Mouse (Mus musculus): ENCODE measurements around the gene Cops2.

Gene Cops2

DNA sequence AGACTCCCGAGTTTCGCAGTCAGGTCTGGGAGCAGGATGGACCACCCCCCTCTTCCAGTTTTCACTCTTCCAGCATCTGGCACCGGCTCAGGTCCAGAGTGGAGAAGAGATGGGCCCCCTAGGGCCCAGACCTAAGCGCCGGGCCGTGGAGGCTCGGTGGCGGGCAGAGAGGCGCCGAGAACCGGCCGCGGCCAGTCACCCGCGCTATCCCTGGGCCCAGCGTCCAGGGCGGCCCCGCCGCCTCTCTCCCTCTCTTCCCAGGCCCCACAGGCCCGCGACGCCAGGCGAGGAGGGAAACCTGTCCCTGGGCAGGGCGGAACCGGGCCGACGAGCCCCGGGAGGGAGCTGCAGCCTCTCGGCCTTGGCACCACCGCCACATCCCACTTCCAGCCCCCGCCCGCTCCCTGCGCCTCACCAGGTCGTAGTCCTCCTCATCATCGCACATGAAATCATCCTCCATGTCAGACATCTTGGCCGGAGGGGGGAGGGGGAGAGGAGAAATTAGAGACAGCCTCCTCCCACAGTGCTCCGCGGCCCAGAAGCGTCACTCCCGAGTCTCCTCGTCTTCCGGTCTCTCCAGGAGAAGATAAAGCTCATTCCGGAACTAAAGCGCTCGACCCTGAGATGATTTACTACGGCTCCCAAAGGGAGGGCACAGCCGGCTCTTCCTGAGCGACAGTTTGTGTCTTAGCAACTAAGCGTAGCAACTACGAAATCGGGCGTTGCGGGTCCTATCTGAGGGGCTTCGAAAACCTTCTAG is at the start of gene Cops2, which contains the start of gene Galk2:
Gene Cops2 (minus strand): TSS at position 619 of the 760 bp plus-strand sequence.
Gene Galk2 (plus strand): TSS at position 589 of the 760 bp plus-strand sequence.
- DNase-seq, result peak; percentile 91 to 94

DNA sequence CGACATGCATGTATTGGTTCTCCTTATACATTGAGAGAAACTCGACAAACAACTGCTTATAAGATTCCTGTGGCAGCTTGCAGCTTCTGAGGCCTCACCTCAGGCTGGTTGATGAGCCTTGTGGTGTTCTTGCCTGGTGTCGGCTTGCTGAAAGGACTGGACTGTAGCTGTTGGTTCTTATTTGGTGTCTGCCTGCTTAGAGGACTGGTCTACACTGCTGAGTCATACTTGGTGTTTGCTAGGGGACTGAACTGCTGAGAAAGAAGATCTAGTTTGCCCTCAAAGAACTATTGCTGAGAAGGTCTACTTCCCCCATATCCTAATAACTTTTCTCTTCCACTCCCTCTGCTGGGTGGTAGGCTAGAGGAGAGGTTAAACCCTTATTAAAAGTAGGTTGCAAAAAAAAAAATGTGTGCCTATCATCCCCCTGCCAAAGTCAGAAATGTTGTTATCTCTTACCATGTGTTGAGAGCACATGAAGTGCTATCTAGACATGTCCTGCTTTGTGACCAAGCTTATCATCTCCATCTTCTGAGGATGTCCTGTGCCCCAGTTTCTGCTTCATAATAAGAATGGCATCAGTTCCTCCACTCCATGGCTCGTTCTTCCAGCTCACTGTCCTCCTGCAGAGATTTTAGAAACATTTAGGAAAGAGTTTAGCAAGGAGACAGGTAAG is 48.8 kb upstream of the Cops2 start:
- DNase-seq, result no peak

DNA sequence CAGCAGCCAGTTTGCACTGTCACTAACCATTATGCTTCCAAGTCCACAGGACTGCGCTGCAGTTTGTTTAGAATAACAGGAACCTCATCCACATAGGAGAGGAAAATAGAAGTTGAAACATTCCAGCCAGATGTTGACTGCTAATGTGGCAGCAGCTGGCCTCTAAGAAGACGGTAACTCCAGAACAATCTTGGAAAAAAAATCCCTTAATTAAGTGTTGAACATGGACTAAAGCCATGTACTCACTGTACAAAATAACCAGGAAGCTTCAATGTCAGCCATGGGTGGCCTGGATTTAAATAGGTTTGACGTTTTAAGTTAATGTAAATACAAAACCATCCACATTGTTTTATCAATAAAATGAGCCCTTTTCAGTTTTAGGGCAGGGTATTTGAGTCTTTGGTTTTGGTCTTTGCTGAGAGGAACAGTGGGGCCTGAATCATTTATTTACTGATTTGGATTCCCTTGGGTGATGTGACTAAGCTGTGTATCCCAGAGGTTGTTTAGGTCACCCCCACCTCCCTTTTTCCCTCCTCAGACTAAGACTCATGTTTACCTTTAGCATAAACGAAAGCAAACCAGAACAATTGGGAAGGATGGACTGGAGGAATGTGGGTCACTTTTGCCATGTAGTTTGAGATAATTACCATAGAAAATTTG is 47.6 kb upstream of the Cops2 start:
- no peak for DNase-seq

DNA sequence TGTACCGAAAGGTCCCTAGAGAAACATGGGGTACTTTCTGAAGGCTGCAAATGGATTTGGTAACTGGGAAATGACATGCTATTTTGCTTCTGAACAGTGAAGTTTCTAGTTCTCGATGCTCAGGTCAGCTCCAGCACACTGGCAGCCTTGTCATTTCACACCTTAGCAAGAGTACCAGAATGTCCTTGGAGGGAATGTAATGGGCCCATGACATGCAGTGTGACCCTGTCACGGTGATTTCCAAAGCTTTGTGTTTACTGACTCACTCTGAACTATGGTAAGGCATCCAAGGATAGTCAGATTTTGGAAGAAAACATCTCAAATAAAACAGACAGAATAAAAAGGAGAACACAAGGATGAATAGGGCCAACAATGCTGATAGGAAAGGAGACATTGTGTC is 42.5 kb upstream of the Cops2 start:
- no peak for DNase-seq

DNA sequence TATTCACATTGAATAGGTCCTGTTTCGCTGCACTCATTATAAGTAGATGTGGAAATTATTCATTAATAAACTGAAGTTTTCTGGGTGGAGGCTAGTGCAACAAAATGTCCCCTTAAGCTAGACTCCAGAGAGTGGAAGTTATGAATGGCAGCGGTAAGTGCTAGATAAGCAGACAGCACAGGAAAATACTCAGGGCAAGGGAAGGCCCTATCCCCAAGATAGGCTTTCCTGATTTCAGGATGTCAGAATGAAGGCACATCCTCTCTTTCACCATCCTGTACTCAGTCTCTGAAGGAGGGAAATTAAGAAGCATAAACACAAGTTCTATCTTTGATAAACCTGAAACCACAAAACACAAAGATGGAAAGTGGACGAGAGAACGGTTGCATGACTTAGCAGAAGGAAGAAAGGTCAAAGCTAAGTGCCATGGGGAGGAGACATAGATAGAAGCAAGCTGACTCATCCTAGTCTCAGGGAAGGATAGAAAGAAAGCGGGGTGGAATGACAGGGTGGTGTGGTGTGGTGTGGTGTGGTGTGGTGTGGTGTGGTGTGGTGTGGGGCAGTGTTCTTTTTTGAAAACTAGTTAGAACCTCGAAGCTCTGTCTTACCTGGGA is 42.0 kb upstream of the Cops2 start:
- no peak for DNase-seq

DNA sequence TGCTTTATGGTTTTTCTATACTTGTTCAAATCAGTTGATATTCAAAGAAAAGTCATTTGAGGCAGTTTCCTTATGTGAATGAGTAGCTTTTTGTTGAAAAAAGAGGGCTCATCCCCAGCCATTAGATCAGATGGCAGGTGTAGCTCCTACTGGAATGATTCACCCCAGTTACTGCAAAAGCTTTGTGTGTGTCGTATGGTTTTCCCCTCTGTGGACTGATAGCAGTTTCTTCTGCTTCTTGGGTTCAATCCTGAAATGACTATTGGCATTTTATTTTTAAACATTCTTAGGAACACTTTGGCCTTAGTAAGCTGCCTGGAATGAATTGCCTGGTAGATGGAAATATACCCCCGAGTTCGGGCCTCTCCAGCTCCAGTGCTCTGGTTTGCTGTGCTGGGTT is 37.4 kb upstream of the Cops2 start:
- no peak for DNase-seq

DNA sequence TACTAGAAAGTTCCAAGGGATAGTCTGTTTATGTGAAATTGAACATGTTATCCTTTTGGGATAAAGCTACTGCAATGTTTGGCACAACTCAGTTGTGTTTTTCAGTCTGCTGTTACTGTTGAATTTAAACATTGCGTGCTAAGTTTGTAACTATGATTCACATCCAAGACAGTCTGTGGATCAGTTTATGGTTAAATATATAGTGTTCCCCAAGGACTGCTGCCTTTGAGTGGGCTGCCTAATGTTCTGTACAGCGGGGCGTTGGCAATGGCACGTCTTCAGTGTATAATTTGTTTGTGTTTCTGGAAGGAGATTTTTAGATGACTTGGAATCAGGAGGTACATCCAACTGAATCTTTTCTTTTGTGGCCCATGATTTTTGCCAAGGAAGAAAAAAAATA is 36.2 kb upstream of the Cops2 start:
- DNase-seq, result no peak

DNA sequence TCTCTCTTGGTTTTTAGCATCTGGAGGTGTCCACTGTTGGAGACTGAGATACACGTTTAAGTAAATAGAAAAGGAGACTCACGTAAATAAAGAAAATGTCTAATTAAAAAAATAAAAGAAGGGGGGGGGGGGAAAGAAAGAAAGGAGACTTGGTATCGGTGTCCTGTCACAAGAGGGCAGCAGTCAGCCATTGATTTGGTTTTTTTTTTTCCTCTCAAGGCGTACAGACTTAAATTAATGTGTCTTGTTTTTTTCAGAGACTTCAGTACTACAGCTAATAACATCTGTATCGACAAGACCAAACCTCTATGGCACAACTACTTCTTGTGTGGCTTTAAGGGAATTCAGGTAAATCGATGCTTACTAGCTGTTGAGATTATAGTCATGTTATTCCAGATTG is 34.2 kb upstream of the Cops2 start:
- peak; percentile 10 to 26 for DNase-seq

DNA sequence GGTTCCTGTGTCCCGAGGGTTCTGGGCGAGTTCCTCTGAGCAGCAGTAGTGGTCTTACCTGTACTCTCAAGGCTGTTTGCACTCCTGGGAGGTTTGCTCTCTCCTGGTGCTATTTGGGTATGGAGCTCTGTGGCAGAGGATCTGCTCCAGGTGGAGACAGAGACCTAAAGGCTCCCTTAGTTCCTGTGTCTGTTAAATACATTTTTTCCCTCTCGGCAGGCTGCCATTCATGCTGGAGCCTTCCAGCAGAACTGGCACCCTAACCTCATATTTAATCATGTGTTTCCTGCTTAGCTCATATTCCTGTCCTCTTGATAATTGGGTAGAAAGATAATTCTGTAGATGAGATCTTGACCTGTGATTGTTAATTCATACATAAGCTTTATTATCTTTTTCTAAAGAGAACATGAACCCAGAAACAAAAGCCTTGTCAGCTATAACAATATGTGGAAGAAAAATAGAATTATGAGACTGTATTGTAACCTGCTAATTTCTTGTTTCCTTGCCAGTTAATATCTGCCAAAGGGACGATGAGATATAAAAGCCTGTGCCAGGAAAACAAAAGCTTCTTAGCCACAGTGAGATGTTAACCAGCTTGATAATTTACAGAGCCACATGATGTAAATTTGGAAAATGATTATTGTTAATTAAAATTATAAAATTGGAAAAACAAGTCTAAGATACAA is 27.1 kb upstream of the Cops2 start:
- no peak for DNase-seq

DNA sequence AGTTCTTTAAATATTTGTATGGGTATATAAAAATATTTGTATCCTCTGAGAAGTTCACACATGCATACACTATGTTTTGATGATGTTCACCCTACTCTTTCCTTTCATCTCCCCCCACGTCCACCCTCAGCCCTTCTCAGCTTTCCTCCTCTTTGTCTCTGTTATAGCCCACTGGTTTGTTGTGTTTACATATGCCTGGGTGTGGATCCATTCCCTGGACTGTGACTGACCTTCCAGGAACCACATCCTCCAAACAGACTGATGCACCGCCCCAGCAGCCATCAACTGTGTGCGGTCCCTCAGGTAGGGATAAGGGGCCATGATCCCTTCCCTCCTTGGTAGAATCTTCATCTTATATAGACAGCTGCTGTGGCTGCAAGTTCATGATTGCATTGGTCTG is 11.2 kb upstream of the Cops2 start:
- DNase-seq, result no peak

DNA sequence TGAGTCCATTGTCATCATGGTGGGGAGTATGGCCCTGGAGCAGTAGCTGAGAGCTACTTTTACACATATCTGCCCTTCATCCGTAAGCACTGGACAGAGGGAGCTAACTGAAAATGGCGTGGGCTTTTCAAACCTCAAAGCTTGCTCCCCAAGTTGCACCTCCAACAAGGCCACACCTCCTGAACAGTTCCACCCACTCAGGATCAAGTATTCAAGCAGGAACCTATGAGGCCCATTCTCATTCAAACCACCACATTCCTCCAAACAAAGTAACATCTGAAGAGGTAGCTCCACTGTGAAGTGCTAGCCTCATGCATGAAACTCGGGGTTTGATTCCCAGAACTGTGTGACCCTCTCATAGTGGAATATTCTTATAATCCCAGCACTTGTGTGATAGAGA is 9.4 kb upstream of the Cops2 start:
- DNase-seq, result no peak

DNA sequence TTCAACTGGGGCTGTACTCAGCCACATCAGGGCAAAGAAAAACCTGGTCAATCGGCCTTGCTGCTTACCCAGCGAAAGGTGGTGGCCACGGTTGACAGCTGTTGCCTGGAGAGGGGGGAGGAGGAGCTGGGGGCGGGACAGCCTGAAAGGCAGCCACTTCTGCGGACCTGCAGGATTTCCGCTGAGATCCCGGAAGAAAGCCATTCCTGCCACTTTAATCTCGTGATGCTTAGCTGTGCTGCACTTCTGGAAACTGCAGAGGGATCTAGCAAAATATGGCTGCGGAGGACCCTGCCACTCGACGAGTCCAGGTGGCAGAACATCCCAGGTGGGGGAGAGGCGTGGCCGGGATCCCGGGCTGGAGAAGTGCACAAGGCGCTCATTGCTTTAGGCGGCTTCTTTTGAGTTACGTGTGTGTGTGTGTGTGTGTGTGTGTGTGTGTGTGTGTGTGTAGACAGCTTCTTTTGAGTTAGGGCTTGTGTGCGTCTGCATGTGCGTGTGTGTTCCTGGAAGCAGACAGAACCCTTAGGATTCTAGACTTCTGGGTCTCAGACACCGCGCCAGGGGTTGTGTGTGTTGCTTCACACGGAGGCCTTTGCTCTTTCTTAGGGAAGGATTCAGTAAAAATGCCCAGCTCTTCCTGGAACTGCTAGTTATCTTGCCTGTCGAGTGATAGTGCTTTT is 7.3 kb upstream of the Cops2 start:
- peak; percentile 58 to 64 for DNase-seq

DNA sequence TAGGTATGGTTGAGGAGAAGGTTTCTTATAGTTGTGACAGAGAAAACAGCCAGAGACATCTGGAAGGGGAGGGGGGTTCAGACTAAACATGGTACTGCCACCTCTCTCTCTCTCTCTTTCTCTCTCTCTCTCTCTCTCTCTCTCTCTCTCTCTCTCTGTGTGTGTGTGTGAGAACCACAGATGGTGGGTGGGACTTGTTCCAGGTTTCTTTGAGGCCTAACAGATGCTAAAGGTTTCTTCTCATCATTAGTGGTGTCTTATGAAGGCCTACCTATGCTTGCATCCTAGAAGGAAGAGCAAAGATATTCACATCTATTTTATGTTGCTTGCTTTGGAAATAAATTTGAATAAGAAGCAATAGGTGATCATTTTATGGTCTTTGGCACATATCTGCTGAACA is 6.6 kb upstream of the Cops2 start:
- no peak for DNase-seq

DNA sequence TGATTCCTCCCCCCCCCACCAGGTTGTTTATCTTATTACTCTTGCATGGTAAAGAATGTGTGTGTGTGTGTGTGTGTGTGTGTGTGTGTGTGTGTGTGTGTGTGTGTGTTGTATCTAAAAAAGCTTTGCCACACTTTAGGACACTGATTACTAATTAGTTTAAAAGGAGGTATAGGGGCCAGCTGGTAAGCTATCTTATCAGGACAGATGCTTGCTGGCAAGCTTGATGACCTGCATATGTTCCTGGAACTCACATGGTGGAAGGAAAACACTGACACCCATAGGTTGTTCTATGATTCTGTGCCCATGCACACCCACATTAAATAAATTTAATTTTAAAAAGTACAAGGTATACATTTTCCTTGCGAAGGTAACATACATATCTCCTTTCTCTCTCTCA is 5.6 kb upstream of the Cops2 start:
- no peak for DNase-seq

DNA sequence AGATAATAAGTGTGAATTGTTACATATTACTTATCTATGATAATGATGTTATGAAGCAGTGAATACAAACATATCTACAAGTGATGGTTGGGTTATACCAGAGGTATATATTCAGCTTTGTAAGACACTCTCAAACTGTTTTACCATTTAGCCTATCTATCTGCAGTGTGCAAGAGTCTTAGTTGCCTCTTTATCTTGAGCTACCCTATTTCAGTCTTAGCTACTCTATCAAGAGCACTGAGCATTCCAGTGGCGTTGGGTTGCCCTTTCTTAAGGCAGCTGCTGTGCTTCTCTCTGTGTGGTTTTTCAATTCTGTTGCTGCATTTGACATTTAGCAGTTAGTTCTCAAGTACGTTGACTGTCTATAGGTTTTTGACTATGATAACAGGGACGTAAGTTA is 4.9 kb upstream of the Cops2 start:
- DNase-seq, result no peak

DNA sequence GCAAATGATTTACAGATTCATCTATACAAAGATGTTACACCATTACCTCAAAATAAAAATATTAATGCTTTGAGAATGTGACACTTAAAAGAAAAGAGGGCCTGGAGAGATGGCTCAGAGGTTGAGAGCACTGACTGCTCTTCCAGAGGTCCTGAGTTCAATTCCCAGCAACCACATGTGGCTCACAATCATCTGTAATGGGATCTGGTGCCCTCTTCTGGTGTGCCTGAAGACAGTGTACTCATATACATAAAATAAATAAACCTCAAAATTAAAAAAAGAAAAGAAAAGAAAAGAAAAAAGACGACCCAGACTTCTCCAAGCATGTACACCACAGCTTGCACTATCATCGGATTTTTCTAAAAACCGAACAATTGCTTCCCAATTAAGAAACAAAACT is 1.2 kb downstream of the Cops2 start:
- DNase-seq, result peak in 1 of 2 experiments; percentile 4

DNA sequence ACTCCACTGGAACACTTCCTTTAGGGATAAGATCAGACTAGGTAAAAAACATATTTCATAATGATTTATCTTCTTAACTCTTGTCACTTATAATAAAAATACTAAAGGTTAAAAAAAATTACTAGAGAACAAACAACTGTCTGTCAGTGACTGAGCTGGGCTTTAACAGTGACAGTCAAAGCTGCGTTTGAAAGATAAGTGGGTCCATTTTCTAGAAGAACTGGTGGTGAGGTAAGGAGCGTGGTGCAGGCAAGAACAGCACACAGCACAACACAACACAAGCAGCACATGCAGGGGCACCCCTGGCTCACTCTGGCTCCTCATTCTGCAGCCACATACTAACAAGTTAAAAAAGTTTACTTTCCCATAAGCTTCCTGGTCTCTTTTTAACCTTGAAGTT is 7.7 kb downstream of the Cops2 start:
- DNase-seq, result no peak

DNA sequence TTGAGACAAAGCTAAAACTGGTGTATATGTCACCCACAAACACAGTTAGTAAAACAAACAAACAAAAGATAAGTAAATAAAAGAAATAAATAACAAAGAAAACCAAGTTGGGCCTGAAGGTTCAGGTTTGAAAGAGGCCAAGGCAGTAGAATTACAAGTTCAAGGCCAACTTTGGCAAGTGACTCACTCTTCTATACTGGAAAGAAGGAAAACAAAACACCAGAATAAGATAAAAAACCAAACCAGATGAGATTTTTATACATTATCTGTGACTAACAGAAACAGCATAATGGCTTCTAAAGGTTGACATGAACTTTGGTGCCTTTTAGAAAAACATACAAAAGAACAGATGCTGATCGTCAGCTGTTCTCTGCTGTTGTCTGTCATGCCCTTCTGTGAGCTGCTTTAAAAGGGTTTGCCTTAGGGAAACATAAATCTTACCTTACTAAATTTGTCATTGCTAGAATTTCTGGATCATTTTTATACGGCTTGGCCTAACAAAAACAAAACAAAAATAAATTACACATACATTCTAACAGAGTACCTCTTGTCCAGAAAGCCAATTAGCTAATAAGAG is 20.1 kb downstream of the Cops2 start:
- DNase-seq, result no peak

DNA sequence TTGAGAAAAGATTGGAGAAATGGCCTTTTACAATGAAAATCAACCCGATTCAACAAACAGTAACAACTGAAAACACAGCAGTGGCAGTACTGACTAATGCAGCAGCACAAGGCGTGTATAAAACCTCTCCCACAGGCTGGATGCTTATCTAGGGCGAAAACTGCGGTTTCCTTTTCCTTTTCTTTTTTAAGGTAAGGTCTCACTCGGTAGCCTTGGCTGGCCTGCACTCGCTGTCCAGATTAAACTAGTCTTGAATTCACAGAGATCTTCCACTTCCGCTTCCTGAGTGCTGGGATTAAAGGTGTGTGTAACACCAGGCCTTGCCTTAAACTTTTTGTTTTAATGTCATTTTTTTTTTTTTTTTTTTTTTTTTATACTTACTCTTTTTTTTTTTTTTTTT is 20.8 kb downstream of the Cops2 start:
- DNase-seq, result no peak

DNA sequence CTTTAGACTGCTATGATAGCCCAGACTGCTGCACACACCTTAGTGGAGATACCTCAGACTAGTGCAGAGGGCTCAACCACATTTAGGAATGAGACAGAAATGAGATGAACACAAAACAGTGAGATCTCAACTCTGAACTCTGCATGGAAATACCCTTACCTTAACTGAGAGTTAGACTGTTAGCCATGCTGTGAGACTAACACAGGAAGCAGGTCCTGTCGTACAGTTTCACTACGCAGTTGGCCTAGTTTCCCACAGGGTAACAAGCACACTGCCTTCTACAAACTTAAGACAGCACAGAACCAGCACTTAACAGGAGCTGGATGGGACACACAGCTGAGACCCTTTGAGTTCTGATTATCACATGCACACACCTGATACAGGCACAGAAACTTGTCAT is 29.0 kb downstream of the Cops2 start:
- no peak for DNase-seq

DNA sequence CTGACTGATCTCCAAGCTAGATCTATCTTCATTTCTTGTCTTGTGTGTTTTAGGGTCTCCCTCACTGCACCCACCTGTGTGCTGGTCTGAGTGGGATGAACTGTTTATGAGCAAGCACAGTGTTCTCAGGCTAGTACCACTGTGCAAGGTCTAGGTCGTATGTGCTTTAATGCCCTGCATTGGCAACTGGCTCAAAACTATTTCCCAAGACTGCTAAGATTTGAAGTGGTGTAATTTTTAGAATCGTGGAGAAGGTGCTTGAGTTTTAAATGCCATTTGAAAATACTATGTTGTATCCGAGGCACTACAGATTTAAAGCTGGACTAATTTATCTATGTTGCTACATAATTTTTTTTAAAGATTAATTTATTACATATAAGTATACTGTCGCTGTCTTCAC is 31.0 kb downstream of the Cops2 start:
- no peak for DNase-seq

DNA sequence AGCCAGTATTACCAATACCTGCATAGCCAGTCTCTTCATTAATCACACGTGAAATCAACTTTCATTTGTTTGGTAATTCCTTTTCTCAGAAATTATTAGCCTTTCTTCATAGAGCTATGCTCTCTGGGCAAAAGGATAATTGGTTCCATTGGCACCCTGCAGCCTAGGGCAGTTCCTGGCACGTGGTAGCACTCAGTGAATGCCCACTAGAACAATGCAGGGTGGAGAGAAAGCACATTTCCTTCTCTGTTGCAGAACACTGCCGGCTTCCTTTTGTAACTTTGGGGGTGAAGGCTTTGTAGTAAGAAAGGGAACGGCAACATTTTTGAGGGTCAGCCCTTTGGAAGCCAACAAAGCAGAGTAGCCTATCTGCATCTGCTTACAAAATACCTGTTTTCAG is 32.7 kb downstream of the Cops2 start:
- no peak for DNase-seq

Measured in B cell, adult 2 months (primary cell).